Mouse (Mus musculus): ENCODE measurements around the gene Pgm3. TPM values are rescaled to one million over a fixed set of nuclear protein-coding genes. Genes with fewer than 3 reads are reported as not detected.

Pgm3 gene
- polyA plus RNA-seq, 1 experiment from 2014 or later = 35.0 TPM

GRCm38 (mm10) chr9:86587019-86587795 is 15.6 kb upstream of the Pgm3 start:
- no peaks in the 10 kb centered on the region for H3K4me1 ChIP-seq (replicated peaks)
- H3K4me3 ChIP-seq = no peak overlapping the region
- 95% methylated on average over 11 of the region's 11 CpGs for WGBS
- H3K4me2 ChIP-seq = no peak overlapping the region
- H3K9me3 ChIP-seq = no peaks in the 10 kb centered on the region
- no peaks in the 10 kb centered on the region for H3K36me3 ChIP-seq
- no peak overlapping the region for H3K9ac ChIP-seq
- no peak overlapping the region for H3K27ac ChIP-seq (replicated peaks)
- no peak for ATAC-seq (ENCODE audit: low FRiP score, low read depth)
- no peaks in the 10 kb centered on the region for H3K27me3 ChIP-seq

DNA sequence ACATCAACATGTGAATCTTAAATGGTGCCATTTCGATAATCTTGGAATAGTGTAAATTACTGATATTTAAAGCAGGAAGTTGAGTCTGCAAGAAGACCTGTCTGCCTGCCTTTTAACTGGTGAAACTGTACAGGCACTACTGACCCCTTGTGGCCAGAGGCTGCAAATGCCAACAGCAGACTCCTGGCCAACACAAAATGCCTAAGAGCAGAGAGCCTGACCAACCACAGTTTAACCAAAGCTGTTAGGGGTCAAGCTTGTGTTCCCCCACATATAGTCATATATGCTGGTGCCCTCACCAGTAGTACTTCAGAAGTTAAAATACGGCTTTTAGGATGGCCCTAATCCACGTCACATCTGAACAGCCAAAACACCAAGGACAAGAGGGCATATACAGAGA is 12.1 kb upstream of the Pgm3 start:
- Histone ChIP-seq H3K36me3 (0 out of 2 replicates have a peak, but pooled peaks cover 5% of the 10 kb centered on the region), H3K4me2 (no peak overlapping the region), H3K9ac (no peak overlapping the region), H3K4me1 (replicated peaks) (no peaks in the 10 kb centered on the region), H3K4me3 (no peak overlapping the region), H3K9me3 (no peaks in the 10 kb centered on the region), H3K27ac (replicated peaks) (no peak overlapping the region), H3K27me3 (no peaks in the 10 kb centered on the region)
- 59% methylated on average over 3 of the region's 3 CpGs for WGBS
- peak; percentile 62; the same call in 1 of the 2 replicates for ATAC-seq (ENCODE audit: low FRiP score, low read depth)

DNA sequence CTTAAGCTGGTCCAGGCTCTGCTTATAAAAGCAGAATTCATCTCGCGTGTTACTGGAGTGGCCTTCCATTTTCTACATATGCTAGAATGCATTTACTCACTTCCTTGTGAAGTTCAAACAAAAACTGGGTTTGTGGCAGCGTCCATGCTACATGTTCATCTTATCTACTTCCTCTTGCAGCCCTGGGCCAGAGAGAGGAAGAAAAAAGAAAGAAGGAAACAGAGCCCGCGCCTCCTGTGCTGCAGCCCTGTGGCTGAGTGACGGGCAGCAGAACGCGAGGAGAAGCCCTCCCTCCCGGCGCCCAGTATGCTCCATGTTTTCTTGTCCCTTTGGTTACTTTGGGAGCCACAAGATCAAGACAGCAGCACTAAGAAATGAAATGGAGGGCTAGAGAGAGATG is 8.0 kb upstream of the Pgm3 start:
- Histone ChIP-seq H3K27ac (replicated peaks) (no peak overlapping the region), H3K36me3 (0 out of 2 replicates have a peak, but pooled peaks cover 5% of the 10 kb centered on the region), H3K4me3 (no peak overlapping the region), H3K4me1 (replicated peaks) (no peaks in the 10 kb centered on the region), H3K4me2 (no peak overlapping the region), H3K9ac (no peak overlapping the region), H3K27me3 (no peaks in the 10 kb centered on the region), H3K9me3 (no peaks in the 10 kb centered on the region)
- no peak for ATAC-seq (ENCODE audit: low FRiP score, low read depth)
- 90% methylated on average over 10 of the region's 10 CpGs for WGBS

DNA sequence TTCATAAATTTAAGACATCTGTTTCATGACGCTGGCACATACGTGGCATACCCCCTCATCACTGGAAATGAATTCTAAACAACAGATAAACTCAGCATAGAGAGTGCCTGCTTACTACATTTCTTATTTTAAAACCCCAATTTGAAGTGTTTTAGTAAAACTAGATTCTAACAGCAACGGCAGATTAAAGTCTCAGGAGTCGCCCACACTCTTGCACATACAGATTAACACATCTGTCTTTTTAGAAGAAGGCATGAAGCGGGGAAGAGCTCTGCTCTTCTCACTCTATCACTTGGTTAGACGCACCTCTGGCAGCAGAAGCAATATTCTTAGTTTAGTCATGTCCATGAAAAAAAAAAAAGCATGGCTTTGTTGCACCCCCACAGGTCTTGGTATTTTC is 3.5 kb upstream of the Pgm3 start:
- Histone ChIP-seq H3K27me3 (no peaks in the 10 kb centered on the region), H3K4me2 (no peak overlapping the region), H3K9ac (no peak overlapping the region), H3K27ac (replicated peaks) (no peak overlapping the region), H3K4me1 (replicated peaks) (peaks cover 20% of the 10 kb centered on the region), H3K9me3 (no peaks in the 10 kb centered on the region), H3K36me3 (0 out of 2 replicates have a peak, but pooled peaks cover 5% of the 10 kb centered on the region), H3K4me3 (no peak overlapping the region)
- 95% methylated on average over 6 of the region's 6 CpGs for WGBS
- ATAC-seq (ENCODE audit: low FRiP score, low read depth) = no peak

DNA sequence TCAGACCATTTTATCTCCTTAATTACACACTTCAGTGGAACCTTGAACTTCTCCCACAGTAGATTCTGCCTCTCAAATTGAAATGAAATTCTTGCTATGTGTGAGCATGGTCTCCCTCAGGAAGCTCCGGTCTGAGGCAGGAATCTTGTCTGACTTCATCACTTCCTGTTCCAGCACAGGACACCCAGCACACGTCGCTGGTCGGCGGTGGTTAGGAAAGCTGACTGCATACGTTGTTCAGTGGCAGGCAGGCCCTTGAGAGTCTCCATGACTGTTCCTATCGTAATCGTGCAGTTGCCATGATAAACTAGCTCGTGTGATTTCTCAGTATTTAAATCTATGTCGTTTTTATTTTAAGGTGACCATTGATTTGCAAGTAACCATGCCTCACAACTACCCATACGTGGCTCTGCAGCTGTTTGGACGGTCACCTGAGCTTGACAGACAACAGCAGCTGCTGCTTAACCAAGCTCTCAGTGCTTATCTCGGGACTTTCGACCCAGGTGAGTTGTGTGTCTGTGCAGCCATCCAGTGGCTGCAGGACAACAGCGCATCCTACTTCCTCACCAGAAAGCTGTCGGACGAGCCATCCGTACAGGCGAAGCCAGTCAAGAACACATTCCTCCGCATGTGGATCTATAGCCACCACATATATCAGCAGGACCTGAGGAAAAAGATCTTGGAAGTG is 2.1 kb upstream of the Pgm3 start:
- H3K27me3 ChIP-seq = no peaks in the 10 kb centered on the region
- H3K4me3 ChIP-seq = no peak overlapping the region
- peaks cover 3% of the 10 kb centered on the region; the same call in 1 of the 2 replicates for H3K36me3 ChIP-seq
- H3K27ac ChIP-seq (replicated peaks) = no peak overlapping the region
- no peaks in the 10 kb centered on the region for H3K9me3 ChIP-seq
- H3K4me2 ChIP-seq = no peak overlapping the region
- peaks cover 22% of the 10 kb centered on the region for H3K4me1 ChIP-seq (replicated peaks)
- ATAC-seq (ENCODE audit: low FRiP score, low read depth) = no peak
- H3K9ac ChIP-seq = no peak overlapping the region
- 86% methylated on average over 20 of the region's 20 CpGs for WGBS

GRCm38 (mm10) chr9:86572636-86573291 is 1.1 kb upstream of the Pgm3 start:
- Histone ChIP-seq H3K4me2 (peak overlapping the region; percentile 97), H3K9me3 (no peaks in the 10 kb centered on the region), H3K4me3 (peak overlapping the region; percentile 60), H3K4me1 (replicated peaks) (peaks cover 22% of the 10 kb centered on the region), H3K27ac (replicated peaks) (no peak overlapping the region), H3K9ac (peak overlapping the region; percentile 50), H3K36me3 (peaks cover 9% of the 10 kb centered on the region; the same call in 1 of the 2 replicates), H3K27me3 (no peaks in the 10 kb centered on the region)
- no peak for ATAC-seq (ENCODE audit: low FRiP score, low read depth)
- WGBS = 9% methylated on average over 13 of the region's 13 CpGs

- H3K9ac ChIP-seq = peak overlapping the region; percentile 50
- under 1% methylated on average over 25 of the region's 25 CpGs for WGBS
- 0 out of 2 replicates have a peak overlapping the region, but pooled peaks have one; percentile 31 for H3K27ac ChIP-seq (replicated peaks)
- ATAC-seq (ENCODE audit: low FRiP score, low read depth) = no peak
- H3K36me3 ChIP-seq = peaks cover 12% of the 10 kb centered on the region; the same call in 1 of the 2 replicates
- peaks cover 22% of the 10 kb centered on the region for H3K4me1 ChIP-seq (replicated peaks)
- peak overlapping the region; percentile 97 for H3K4me2 ChIP-seq
- H3K27me3 ChIP-seq = no peaks in the 10 kb centered on the region
- no peaks in the 10 kb centered on the region for H3K9me3 ChIP-seq
- peak overlapping the region; percentile 60 for H3K4me3 ChIP-seq
These were observed 554 bp upstream of the Pgm3 start for GRCm38 (mm10) chr9:86572196-86572595.

- 19% methylated on average over 8 of the region's 8 CpGs for WGBS
- H3K27me3 ChIP-seq = no peaks in the 10 kb centered on the region
- H3K4me1 ChIP-seq (replicated peaks) = peaks cover 22% of the 10 kb centered on the region
- H3K27ac ChIP-seq (replicated peaks) = no peak overlapping the region; the same call in 1 of the 2 replicates
- no peak for ATAC-seq (ENCODE audit: low FRiP score, low read depth)
- H3K36me3 ChIP-seq = peaks cover 23% of the 10 kb centered on the region
- peak overlapping the region; percentile 55 for H3K9ac ChIP-seq
- no peaks in the 10 kb centered on the region for H3K9me3 ChIP-seq
- peak overlapping the region; percentile 60 for H3K4me3 ChIP-seq
- peak overlapping the region; percentile 97 for H3K4me2 ChIP-seq
These were observed 696 bp downstream of the Pgm3 start for GRCm38 (mm10) chr9:86570946-86571345.

DNA sequence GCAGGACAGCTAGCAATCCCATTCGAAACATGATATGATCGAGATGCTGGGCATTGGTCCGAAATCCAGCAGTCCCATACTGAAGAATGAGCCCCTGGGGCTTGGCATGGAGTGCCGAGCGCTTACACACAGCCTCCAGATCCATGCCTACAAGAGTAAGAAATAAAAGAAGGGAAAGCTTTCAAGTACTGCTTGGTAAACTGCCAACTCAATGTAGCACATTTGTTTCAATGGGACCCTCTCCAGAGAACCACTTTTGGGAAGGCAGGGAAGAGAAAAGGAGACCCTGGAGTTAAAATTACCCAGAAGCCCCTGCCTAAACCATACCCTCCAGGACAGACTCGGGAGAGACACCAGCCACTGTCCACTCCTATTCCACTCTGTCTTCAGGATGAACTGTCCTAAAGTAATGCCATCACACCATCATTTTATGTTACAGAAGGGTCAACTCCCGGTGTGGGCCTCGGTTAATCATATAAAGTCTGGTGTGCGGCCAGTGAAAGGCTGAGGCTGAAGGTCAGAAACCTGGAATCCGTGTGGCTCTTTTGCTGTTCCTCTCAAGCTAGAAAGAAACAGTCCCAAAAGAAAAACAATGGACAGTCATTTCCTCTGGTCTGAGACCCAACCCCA is 1.3 kb downstream of the Pgm3 start:
- H3K4me3 ChIP-seq = peak overlapping the region; percentile 60
- H3K4me2 ChIP-seq = peak overlapping the region; percentile 97
- H3K9me3 ChIP-seq = no peaks in the 10 kb centered on the region
- WGBS = 73% methylated on average over 10 of the region's 10 CpGs
- H3K9ac ChIP-seq = 0 out of 2 replicates have a peak overlapping the region, but pooled peaks have one; percentile 17
- peaks cover 22% of the 10 kb centered on the region for H3K4me1 ChIP-seq (replicated peaks)
- H3K27me3 ChIP-seq = no peaks in the 10 kb centered on the region
- no peak overlapping the region for H3K27ac ChIP-seq (replicated peaks)
- no peak for ATAC-seq (ENCODE audit: low FRiP score, low read depth)
- peaks cover 23% of the 10 kb centered on the region for H3K36me3 ChIP-seq

DNA sequence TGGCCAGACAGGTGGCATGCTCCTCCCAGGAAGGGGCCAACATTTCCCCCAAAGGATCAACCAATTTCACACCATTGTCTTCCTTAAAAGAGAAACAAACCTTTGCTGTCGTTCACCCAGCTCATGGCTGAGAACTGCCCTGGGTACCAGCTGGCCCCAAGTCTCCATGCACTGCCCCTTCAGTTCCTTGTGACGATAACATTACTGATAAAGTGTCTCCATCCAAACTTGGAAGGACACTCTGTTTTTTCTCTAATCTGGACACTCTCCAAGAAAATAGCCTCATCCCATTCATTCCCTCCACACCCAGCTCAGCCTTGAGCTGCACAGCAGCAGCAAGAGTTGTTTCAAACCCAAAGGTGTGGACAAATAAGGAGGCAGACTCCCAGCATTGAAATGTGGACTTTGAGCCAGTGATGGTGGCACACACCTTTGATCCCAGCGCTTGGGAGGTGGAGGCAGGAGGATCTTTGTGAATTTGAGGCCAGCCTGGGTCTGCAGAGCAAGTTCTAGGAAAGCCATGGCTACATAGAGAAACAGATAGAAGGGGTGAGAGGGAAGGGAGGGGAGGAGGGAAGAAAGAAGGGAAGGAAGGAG is 2.2 kb downstream of the Pgm3 start:
- no peak overlapping the region for H3K4me2 ChIP-seq
- 91% methylated on average over 3 of the region's 3 CpGs for WGBS
- peaks cover 22% of the 10 kb centered on the region for H3K4me1 ChIP-seq (replicated peaks)
- H3K9ac ChIP-seq = no peak overlapping the region
- H3K36me3 ChIP-seq = peaks cover 32% of the 10 kb centered on the region
- no peak overlapping the region for H3K27ac ChIP-seq (replicated peaks)
- no peaks in the 10 kb centered on the region for H3K27me3 ChIP-seq
- H3K9me3 ChIP-seq = no peaks in the 10 kb centered on the region
- ATAC-seq (ENCODE audit: low FRiP score, low read depth) = no peak
- H3K4me3 ChIP-seq = no peak overlapping the region

- 93% methylated on average over 3 of the region's 3 CpGs for WGBS
- no peak overlapping the region for H3K4me2 ChIP-seq
- ATAC-seq (ENCODE audit: low FRiP score, low read depth) = no peak
- peaks cover 80% of the 10 kb centered on the region for H3K36me3 ChIP-seq
- H3K27me3 ChIP-seq = no peaks in the 10 kb centered on the region
- no peak overlapping the region for H3K4me3 ChIP-seq
- no peak overlapping the region for H3K27ac ChIP-seq (replicated peaks)
- H3K9ac ChIP-seq = no peak overlapping the region
- H3K4me1 ChIP-seq (replicated peaks) = no peaks in the 10 kb centered on the region
- H3K9me3 ChIP-seq = no peaks in the 10 kb centered on the region
These were observed 11.1 kb downstream of the Pgm3 start for GRCm38 (mm10) chr9:86560543-86560942.

Measured in hindbrain, embryonic 15.5 days (tissue).